Mouse (Mus musculus) forebrain, embryonic 11.5 days (tissue): ENCODE measurements around the gene Tmem175. TPM values are rescaled to one million over a fixed set of nuclear protein-coding genes. Genes with fewer than 3 reads are reported as not detected.

Experiments
- ATAC-seq: fragments of 200-750 bp; cut with Nextera tagmentation; replicated peaks from 2 replicates; pipeline ENCODE4 v1.8.0; 2017; ENCODE audit warnings: moderate TSS enrichment; ENCODE audit not compliant: low FRiP score
- DNase-seq: peaks from one replicate; pipeline ENCODE4 v3.0.0-alpha.2; 2017; ENCODE audit warnings: low spot score
- H3K27ac ChIP-seq: fragments of 300-500 bp; sonication (generic); 2 replicates; pipeline ENCODE4 v1.5.1; 2014; ENCODE audit warnings: low read depth, low read length
- H3K27me3 ChIP-seq: fragments of 300-500 bp; sonication (generic); 2 replicates; pipeline ENCODE4 v1.6.1; 2014; ENCODE audit warnings: mild to moderate bottlenecking, low read length, mixed read lengths; ENCODE audit not compliant: control insufficient read depth, insufficient read depth
- H3K36me3 ChIP-seq: fragments of 300-500 bp; sonication (generic); 2 replicates; pipeline ENCODE4 v1.6.1; 2014; ENCODE audit warnings: mild to moderate bottlenecking, low read length, moderate library complexity, mixed read lengths; ENCODE audit not compliant: control insufficient read depth, insufficient read depth
- H3K4me1 ChIP-seq: fragments of 300-500 bp; sonication (generic); replicated peaks from 2 replicates; pipeline ENCODE4 v1.6.1; 2014; ENCODE audit warnings: low read length, mixed read lengths; ENCODE audit not compliant: control insufficient read depth, insufficient read depth
- H3K4me2 ChIP-seq: fragments of 300-500 bp; sonication (generic); 2 replicates; pipeline ENCODE4 v1.6.1; 2014; ENCODE audit warnings: low read depth, mild to moderate bottlenecking, low read length, moderate library complexity, mixed read lengths; ENCODE audit not compliant: severe bottlenecking
- H3K4me3 ChIP-seq: fragments of 300-500 bp; sonication (generic); 2 replicates; pipeline ENCODE4 v1.5.1; 2014; ENCODE audit warnings: low read depth, low read length
- H3K9ac ChIP-seq: fragments of 300-500 bp; sonication (generic); 2 replicates; pipeline ENCODE4 v1.6.1; 2014; ENCODE audit warnings: low read length
- H3K9me3 ChIP-seq: fragments of 300-500 bp; sonication (generic); 2 replicates; pipeline ENCODE4 v1.6.1; 2016; ENCODE audit warnings: low read length, mixed read lengths; ENCODE audit not compliant: control insufficient read depth
- WGBS: fragments of 180-500 bp; shearing (Covaris S2); extraction: QIAGEN DNeasy Blood & Tissue Kit; methylation state at CpG from one replicate; pipeline ENCODE4 v1.1.7; 2014; 5-methylcytosine and 5-hydroxymethylcytosine counted together
- polyA plus RNA-seq: library from polyadenylated mRNA; unstranded; fragments of >200 nt; fragmentation: Nextera tagmentation; extraction: Ambion mirVana; gene quantifications from 2 replicates; pipeline ENCODE4 v1.2.1, GENCODE M21; 2014

Tmem175 gene
- polyA plus RNA-seq, result 19.4 and 22.2 TPM in 2 replicates

- WGBS, result under 1% methylated on average over 58 of the region's 58 CpGs
- DNase-seq (peak; percentile 95), ATAC-seq (peak; percentile 95)
- H3K9ac ChIP-seq, result peak within 1 kb of the TSS; percentile 95
- H3K9me3 ChIP-seq, result no peaks in the 10 kb centered on the region
- H3K4me1 ChIP-seq, result peaks cover 4% of the 10 kb centered on the region; the same call in 1 of the 2 replicates
- peak within 1 kb of the TSS; percentile 46; the same call in 1 of the 2 replicates for H3K27ac ChIP-seq
- peak within 1 kb of the TSS; percentile 88 for H3K4me2 ChIP-seq
- no peaks in the 10 kb centered on the region for H3K36me3 ChIP-seq
- peak within 1 kb of the TSS; percentile 87 for H3K4me3 ChIP-seq
- H3K27me3 ChIP-seq, result no peaks in the 10 kb centered on the region
Observed at GRCm38 (mm10) chr5:108629634-108630483, at the start of gene Tmem175, which contains the start of gene Gak. Gene Tmem175 (plus strand): TSS chr5:108629770. Gene Gak (minus strand): TSS chr5:108629755.

GRCm38 (mm10) chr5:108581361-108581891, 48.1 kb upstream of the Tmem175 start:
- no peak overlapping the region for H3K27ac ChIP-seq
- no peak for ATAC-seq
- H3K36me3 ChIP-seq, result peaks cover 6% of the 10 kb centered on the region; the same call in 1 of the 2 replicates
- no peaks in the 10 kb centered on the region for H3K4me1 ChIP-seq
- WGBS, result 87% methylated on average over 3 of the region's 3 CpGs
- no peak for DNase-seq
- no peak overlapping the region for H3K9ac ChIP-seq
- H3K4me3 ChIP-seq, result no peak overlapping the region
- H3K4me2 ChIP-seq, result no peak overlapping the region
- H3K9me3 ChIP-seq, result no peaks in the 10 kb centered on the region
- no peaks in the 10 kb centered on the region for H3K27me3 ChIP-seq

GRCm38 (mm10) chr5:108599923-108600322, 29.6 kb upstream of the Tmem175 start:
- 82% methylated on average over 1 of the region's 1 CpGs for WGBS
- H3K36me3 ChIP-seq, result peaks cover 23% of the 10 kb centered on the region

GRCm38 (mm10) chr5:108602537-108602936, 27.0 kb upstream of the Tmem175 start:
- Histone ChIP-seq H3K27ac (no peak overlapping the region), H3K4me3 (no peak overlapping the region), H3K9me3 (no peaks in the 10 kb centered on the region), H3K36me3 (peaks cover 24% of the 10 kb centered on the region; the same call in 1 of the 2 replicates), H3K27me3 (no peaks in the 10 kb centered on the region), H3K4me1 (no peaks in the 10 kb centered on the region), H3K4me2 (no peak overlapping the region), H3K9ac (no peak overlapping the region)
- WGBS, result 97% methylated on average over 9 of the region's 9 CpGs
- DNase-seq (no peak), ATAC-seq (no peak)

More at GRCm38 (mm10) chr5:108599923-108600322, 29.6 kb upstream of the Tmem175 start:
- H3K4me2 ChIP-seq, result no peak overlapping the region
- no peak overlapping the region for H3K4me3 ChIP-seq
- no peak overlapping the region for H3K9ac ChIP-seq
- H3K27ac ChIP-seq, result no peak overlapping the region
- DNase-seq (no peak), ATAC-seq (no peak)
- no peaks in the 10 kb centered on the region for H3K9me3 ChIP-seq
- H3K27me3 ChIP-seq, result no peaks in the 10 kb centered on the region
- H3K4me1 ChIP-seq, result no peaks in the 10 kb centered on the region

GRCm38 (mm10) chr5:108610426-108610825, 19.1 kb upstream of the Tmem175 start:
- H3K27ac ChIP-seq, result no peak overlapping the region
- peaks cover 25% of the 10 kb centered on the region; the same call in 1 of the 2 replicates for H3K36me3 ChIP-seq
- 97% methylated on average over 1 of the region's 1 CpGs for WGBS
- H3K27me3 ChIP-seq, result no peaks in the 10 kb centered on the region
- no peak overlapping the region for H3K4me3 ChIP-seq
- H3K9me3 ChIP-seq, result no peaks in the 10 kb centered on the region
- H3K4me1 ChIP-seq, result no peaks in the 10 kb centered on the region
- no peak overlapping the region for H3K9ac ChIP-seq
- DNase-seq (no peak), ATAC-seq (no peak)
- no peak overlapping the region for H3K4me2 ChIP-seq

- WGBS, result 92% methylated on average over 2 of the region's 2 CpGs
- DNase-seq (no peak), ATAC-seq (no peak)
- peaks cover 7% of the 10 kb centered on the region for H3K36me3 ChIP-seq
- H3K9me3 ChIP-seq, result no peaks in the 10 kb centered on the region
- H3K4me1 ChIP-seq, result no peaks in the 10 kb centered on the region
- no peak overlapping the region for H3K4me3 ChIP-seq
- no peak overlapping the region for H3K27ac ChIP-seq
- H3K9ac ChIP-seq, result no peak overlapping the region
- no peak overlapping the region for H3K4me2 ChIP-seq
- no peaks in the 10 kb centered on the region for H3K27me3 ChIP-seq
Observed at GRCm38 (mm10) chr5:108621870-108622269, 7.7 kb upstream of the Tmem175 start.

- peaks cover 4% of the 10 kb centered on the region; the same call in 1 of the 2 replicates for H3K4me1 ChIP-seq
Observed at GRCm38 (mm10) chr5:108626050-108626660, 3.4 kb upstream of the Tmem175 start.

GRCm38 (mm10) chr5:108628891-108629633, 508 bp upstream of the Tmem175 start:
- WGBS, result 3% methylated on average over 32 of the region's 32 CpGs
- no peak for DNase-seq

More at GRCm38 (mm10) chr5:108626050-108626660, 3.4 kb upstream of the Tmem175 start:
- Histone ChIP-seq H3K27ac (no peak overlapping the region), H3K27me3 (no peaks in the 10 kb centered on the region), H3K4me3 (no peak overlapping the region), H3K36me3 (peaks cover 7% of the 10 kb centered on the region; the same call in 1 of the 2 replicates), H3K9ac (no peak overlapping the region), H3K4me2 (no peak overlapping the region), H3K9me3 (no peaks in the 10 kb centered on the region)
- no peak for DNase-seq
- no peak for ATAC-seq
- 85% methylated on average over 4 of the region's 4 CpGs for WGBS

More at GRCm38 (mm10) chr5:108628891-108629633, 508 bp upstream of the Tmem175 start:
- H3K4me1 ChIP-seq, result peaks cover 4% of the 10 kb centered on the region; the same call in 1 of the 2 replicates
- H3K4me3 ChIP-seq, result peak overlapping the region; percentile 87
- no peaks in the 10 kb centered on the region for H3K36me3 ChIP-seq
- peak; percentile 85 for ATAC-seq
- H3K9me3 ChIP-seq, result no peaks in the 10 kb centered on the region
- H3K27me3 ChIP-seq, result no peaks in the 10 kb centered on the region
- H3K27ac ChIP-seq, result peak overlapping the region; percentile 46; the same call in 1 of the 2 replicates
- H3K4me2 ChIP-seq, result peak overlapping the region; percentile 88
- H3K9ac ChIP-seq, result peak overlapping the region; percentile 95
